Mouse (Mus musculus) heart, adult 2 months (tissue): ENCODE results near the gene Psma3.

Experiments used
- CTCF ChIP-seq: fragments of 200-600 bp; IDR thresholded peaks from 2 replicates; pipeline ENCODE4 v1.8.1; 2022; ENCODE audit warnings: antibody characterized with exemption, mild to moderate bottlenecking, moderate library complexity
- POLR2A ChIP-seq: fragments of 200-500 bp; IDR thresholded peaks from 2 replicates; pipeline ENCODE4 v1.6.1; 2011; ENCODE audit warnings: mild to moderate bottlenecking, low read depth, low read length, control low read depth; ENCODE audit not compliant: insufficient read depth

DNA sequence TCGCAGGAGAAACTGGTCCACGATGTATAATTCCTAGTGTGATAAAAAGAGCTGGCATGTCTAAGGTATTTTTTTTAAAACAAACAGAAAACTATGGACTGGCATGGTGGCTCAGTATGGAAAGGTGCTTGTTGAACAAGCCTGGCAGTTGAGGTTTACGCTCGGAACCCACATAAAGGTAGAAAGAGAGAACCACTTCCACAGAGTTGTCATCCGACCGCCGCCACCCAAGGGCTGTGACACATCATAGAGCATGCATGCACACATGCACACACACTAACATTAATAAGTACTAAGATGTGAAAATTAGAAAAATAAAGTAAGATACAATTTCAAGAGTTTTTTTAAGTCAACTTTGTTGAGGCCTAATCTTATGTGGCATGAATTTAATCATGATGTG is 33.6 kb upstream of the Psma3 start:
- no peak for TF ChIP-seq POLR2A
- TF ChIP-seq CTCF = no peak
